Mouse (Mus musculus) lung, postnatal 14 days (tissue): Measurements from ENCODE around the gene Mboat7.
A peak's percentile ranks its signal among the peaks of the same experiment; 100 is the strongest.

Source experiments
- DNase-seq: peaks from one replicate; pipeline ENCODE4 v3.0.0; 2021

Mboat7 gene

GRCm38 (mm10) chr7:3643412-3643811 lies 49.9 kb downstream of the Mboat7 start:
- DNase-seq = no peak

GRCm38 (mm10) chr7:3630478-3630815 lies 62.9 kb downstream of the Mboat7 start:
- DNase-seq = no peak

DNA sequence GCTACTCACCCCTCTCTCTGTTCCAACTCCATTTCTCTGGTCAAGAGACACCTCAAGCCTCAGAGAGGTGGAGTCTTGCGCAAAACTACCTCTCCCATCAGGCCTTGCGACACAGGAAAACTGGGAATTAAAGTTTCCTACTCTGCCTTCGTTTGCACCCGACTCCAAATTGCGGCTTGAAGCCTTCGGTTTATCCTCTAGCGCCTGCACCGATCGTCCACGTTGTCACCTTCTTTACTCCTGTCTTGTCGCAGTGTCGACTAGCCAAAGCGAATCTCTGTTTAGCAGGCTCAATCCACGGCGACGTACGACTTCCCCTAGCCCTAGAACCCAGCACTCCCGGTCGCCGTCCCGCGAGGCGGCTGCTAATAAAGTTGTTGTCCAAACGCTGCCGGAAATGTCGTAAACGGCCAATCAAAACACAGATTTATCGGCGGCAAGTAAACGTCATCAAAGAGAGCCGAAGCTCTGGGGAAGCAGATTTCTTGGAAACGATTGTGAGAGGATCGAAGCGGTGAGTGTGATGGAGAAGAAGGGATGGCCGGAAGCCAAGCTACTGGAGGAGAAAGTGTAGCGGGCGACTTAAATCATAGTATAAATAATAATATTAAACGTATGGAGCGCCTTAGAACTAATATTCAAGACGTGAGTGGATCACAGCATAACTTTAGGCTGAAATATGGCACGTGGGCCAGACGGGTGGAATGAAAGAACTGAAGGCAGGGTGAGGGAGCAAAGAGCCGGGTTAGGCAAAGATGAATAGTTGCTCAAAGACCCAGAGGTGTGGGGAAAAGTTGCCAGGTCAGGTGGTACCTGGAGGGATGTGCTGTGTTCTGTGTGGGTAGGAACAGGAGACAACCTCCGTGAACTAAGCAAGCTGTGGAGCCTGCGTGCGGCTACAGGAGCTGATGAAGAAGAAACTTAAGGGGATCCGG lies 63.5 kb downstream of the Mboat7 start, which contains the start of the genes Tfpt and Prpf31:
Gene Tfpt, minus strand, starts transcription at position 387 of the 935 bp plus-strand sequence.
Gene Prpf31, plus strand, starts transcription at position 443 of the 935 bp plus-strand sequence.
- peak; percentile 90 for DNase-seq

DNA sequence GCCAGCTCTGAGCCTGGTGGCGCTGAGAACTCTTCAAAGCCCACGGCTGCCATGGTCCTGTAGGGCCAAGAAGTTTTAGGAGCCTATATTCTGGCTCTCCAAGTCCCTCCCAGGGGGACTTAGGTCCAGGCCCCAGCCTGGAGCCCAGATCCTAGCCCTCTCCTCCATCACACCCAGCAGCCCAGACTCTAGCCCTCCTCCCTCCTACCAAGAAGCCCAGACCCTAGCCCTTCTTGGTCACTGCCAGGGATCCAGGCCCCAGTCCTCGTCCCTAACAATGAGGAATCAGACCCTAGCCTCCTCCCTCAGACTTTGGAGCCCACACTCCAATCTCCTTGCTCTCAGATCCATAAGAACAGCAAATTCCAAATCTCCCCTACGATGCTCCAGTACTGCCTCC lies 64.3 kb downstream of the Mboat7 start:
- no peak for DNase-seq
